Mouse (Mus musculus) neural tube, embryonic 15.5 days (tissue): ENCODE measurements around the gene Gpsm2. TPM values are rescaled to one million over a fixed set of nuclear protein-coding genes. Genes with fewer than 3 reads are reported as not detected.

Experiments
- ATAC-seq: fragments of 200-750 bp; cut with Nextera tagmentation; 2 replicates; pipeline ENCODE4 v1.8.0; 2017; ENCODE audit warnings: mild to moderate bottlenecking, moderate TSS enrichment, moderate library complexity; ENCODE audit not compliant: low FRiP score
- H3K27ac ChIP-seq: fragments of 300-500 bp; sonication (generic); replicated peaks from 2 replicates; pipeline ENCODE4 v1.5.1; 2015; ENCODE audit warnings: mild to moderate bottlenecking, inconsistent platforms
- H3K27me3 ChIP-seq: fragments of 300-500 bp; sonication (generic); replicated peaks from 2 replicates; pipeline ENCODE4 v1.6.1; 2015; ENCODE audit warnings: inconsistent platforms
- H3K36me3 ChIP-seq: fragments of 300-500 bp; sonication (generic); 2 replicates; pipeline ENCODE4 v1.6.1; 2015; ENCODE audit warnings: inconsistent platforms
- H3K4me1 ChIP-seq: fragments of 300-500 bp; sonication (generic); 2 replicates; pipeline ENCODE4 v1.6.1; 2015; ENCODE audit warnings: inconsistent platforms
- H3K4me2 ChIP-seq: fragments of 300-500 bp; sonication (generic); 2 replicates; pipeline ENCODE4 v1.6.1; 2015; ENCODE audit warnings: inconsistent platforms, mild to moderate bottlenecking, moderate library complexity
- H3K4me3 ChIP-seq: fragments of 300-500 bp; sonication (generic); replicated peaks from 2 replicates; pipeline ENCODE4 v1.5.1; 2015; ENCODE audit warnings: mild to moderate bottlenecking, inconsistent platforms
- H3K9ac ChIP-seq: fragments of 300-500 bp; sonication (generic); replicated peaks from 2 replicates; pipeline ENCODE4 v1.6.1; 2015; ENCODE audit warnings: mild to moderate bottlenecking, inconsistent platforms
- H3K9me3 ChIP-seq: fragments of 300-500 bp; sonication (generic); replicated peaks from 2 replicates; pipeline ENCODE4 v1.6.1; 2016; ENCODE audit warnings: inconsistent platforms
- WGBS: fragments of 180-500 bp; shearing (Covaris S2); methylation state at CpG from one replicate; pipeline ENCODE4 v1.1.7; 2015; ENCODE audit warnings: mixed read lengths; 5-methylcytosine and 5-hydroxymethylcytosine counted together
- polyA plus RNA-seq: library from polyadenylated mRNA; unstranded; fragments of >200 nt; fragmentation: Nextera tagmentation; extraction: Ambion mirVana; gene quantifications from 2 replicates; pipeline ENCODE4 v1.2.1, GENCODE M21; 2015

Gpsm2 gene
- polyA plus RNA-seq, 1 experiment from 2014 or later = 17.5 TPM

DNA sequence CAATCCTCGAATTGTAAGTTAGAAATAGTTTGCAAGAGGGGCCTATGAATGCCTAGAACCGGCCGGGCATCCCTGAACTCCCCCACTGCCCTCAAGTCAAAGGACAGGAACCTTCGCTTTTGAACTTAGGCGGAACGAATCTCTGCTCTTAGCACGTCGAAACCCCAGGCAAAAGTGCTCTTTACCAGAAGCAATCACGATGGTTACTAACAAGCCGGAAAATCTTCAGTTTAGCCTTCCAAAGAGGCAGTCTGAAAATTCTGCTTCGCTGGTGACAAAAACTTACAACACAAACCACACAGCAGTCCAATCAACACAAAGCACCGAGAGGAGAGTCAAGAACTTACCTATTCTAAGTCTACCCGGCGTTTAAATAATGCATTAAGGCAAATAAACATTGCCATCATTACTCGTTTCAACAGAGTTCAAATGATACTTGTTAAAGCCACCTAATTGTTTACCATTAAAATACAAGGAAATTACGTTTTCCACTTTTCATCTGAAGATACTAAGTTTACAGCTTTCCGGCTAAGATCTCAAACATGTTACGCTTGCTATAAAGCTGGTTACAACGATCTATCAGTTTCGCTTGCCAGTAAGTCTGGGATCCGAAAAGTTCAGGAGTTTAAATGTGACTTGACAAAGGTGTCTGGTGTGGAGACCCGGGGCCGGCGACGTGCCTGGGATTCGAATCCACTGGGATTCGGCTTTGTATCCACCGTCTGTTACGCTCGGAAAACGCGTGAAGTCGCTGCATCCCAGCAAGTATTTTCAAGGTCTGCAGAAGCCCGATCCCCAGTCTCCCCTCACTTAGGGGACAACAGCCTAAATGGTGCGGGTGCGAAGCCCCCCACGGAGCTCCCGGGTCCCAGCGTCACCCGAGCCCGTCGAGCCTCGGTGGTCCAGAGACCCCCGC, 775 bp downstream of the Gpsm2 start:
- Histone ChIP-seq H3K36me3 (no peaks in the 10 kb centered on the region), H3K9ac (peak overlapping the region; percentile 78), H3K27ac (peak overlapping the region; percentile 89), H3K4me2 (peak overlapping the region; percentile 69), H3K4me1 (peaks cover 24% of the 10 kb centered on the region), H3K9me3 (no peaks in the 10 kb centered on the region), H3K4me3 (peak overlapping the region; percentile 76), H3K27me3 (no peaks in the 10 kb centered on the region)
- ATAC-seq = peak; percentile 63
- under 1% methylated on average over 44 of the region's 44 CpGs for WGBS

DNA sequence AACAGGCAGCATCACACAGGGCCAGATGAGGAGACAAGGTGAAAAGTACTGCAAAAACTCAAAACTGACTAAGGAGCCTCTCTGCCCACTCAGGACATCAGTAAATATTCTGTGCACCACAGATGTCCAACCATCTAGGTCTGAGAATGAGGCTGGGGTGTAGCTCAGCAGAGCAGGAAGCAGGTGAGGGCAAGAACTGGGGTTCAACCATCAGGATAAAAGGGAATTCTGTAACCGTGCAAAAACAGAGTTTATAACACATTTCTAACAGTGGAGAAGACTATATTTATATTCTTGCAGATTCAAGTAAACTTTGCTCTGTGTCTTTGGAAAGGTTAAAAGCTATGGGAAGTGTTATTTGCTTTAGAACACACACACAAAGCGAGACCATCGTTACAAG, 2.3 kb downstream of the Gpsm2 start:
- no peak for ATAC-seq
- H3K4me3 ChIP-seq = no peak overlapping the region
- H3K36me3 ChIP-seq = no peaks in the 10 kb centered on the region
- H3K4me2 ChIP-seq = peak overlapping the region; percentile 69; the same call in 1 of the 2 replicates
- whole genome bisulfite sequencing = 76% methylated on average over 3 of the region's 3 CpGs
- peaks cover 21% of the 10 kb centered on the region for H3K4me1 ChIP-seq
- no peaks in the 10 kb centered on the region for H3K9me3 ChIP-seq
- H3K27ac ChIP-seq = no peak overlapping the region
- no peak overlapping the region for H3K9ac ChIP-seq
- H3K27me3 ChIP-seq = no peaks in the 10 kb centered on the region

DNA sequence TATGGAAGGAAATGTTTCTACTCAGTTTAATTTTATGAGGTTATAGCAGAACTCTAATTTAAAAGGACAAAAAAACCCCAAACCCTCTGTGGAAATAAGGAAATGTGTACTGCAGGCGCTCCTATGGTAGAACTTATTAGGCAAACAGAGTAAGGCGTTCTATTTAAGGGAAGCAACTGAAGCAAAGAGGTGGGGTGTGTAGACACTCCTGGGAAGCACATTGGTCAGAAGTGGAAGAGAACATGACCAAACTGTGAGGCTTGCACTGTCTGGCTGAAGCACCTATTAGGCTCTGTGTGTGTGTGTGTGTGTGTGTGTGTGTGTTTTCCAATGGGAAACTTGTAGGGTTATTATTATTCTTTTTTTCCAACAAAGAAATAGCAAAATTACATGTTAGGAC, 2.8 kb downstream of the Gpsm2 start:
- WGBS = 81% methylated on average over 2 of the region's 2 CpGs

DNA sequence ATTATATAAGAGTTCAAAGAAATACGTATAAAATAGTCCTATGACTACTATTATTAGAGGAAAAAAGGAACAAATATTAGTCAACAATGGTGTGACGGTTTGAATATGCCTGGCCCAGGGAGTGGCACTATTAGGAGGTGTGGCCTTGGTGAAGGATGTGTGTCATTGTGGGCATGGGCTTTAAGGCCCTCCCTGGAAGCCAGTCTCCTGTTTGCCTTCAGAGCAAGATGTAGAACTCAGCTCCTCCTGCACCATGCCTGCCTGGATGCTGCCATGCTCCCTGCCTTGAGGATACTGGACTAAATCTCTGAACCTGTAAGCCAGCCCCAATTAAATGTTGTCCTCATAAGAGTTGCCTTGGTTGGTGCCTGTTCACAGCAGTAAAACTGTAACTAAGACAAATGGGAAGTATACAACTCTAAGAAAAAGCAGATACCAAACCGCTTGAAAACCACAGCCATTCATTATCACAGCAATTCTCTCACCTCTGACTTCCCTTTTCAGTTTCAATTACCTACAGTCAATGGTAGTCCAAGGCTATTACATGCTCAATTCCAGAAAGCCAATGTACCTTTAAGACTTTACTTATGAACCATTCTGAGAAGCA, 4.1 kb downstream of the Gpsm2 start:
- H3K27me3 ChIP-seq = no peaks in the 10 kb centered on the region
- peaks cover 27% of the 10 kb centered on the region for H3K4me1 ChIP-seq
- WGBS = 66% methylated on average over 3 of the region's 3 CpGs
- no peak overlapping the region for H3K9ac ChIP-seq
- no peak overlapping the region for H3K4me3 ChIP-seq
- no peaks in the 10 kb centered on the region for H3K36me3 ChIP-seq
- ATAC-seq = no peak
- H3K4me2 ChIP-seq = no peak overlapping the region
- no peaks in the 10 kb centered on the region for H3K9me3 ChIP-seq
- no peak overlapping the region for H3K27ac ChIP-seq

More for the DNA sequence above, 2.8 kb downstream of the Gpsm2 start:
- Histone ChIP-seq H3K4me1 (peaks cover 21% of the 10 kb centered on the region), H3K4me2 (peak overlapping the region; percentile 69; the same call in 1 of the 2 replicates), H3K36me3 (no peaks in the 10 kb centered on the region), H3K9ac (no peak overlapping the region), H3K4me3 (no peak overlapping the region), H3K9me3 (no peaks in the 10 kb centered on the region), H3K27ac (no peak overlapping the region), H3K27me3 (no peaks in the 10 kb centered on the region)
- ATAC-seq = no peak

DNA sequence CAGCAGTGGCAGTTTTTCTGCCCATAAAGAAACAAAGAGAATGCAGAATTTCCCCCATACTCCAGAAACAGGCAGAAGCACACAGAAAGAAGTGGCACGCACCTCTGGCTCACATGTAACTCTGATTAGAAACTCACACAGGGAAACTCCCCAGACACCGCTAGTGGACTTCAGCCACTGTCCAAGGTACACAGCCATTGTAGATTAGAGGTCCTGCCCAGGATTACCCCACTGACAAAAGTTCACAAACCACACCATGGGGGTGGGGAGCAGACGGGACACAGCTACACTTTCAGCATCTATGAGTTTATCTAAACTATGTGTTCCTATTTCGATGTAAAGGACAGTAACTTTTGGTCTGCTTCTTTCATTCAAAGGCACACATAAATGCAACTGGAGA, 7.3 kb downstream of the Gpsm2 start:
- no peaks in the 10 kb centered on the region for H3K36me3 ChIP-seq
- no peaks in the 10 kb centered on the region for H3K9me3 ChIP-seq
- H3K27ac ChIP-seq = no peak overlapping the region
- 94% methylated on average over 4 of the region's 4 CpGs for WGBS
- no peak for ATAC-seq
- H3K27me3 ChIP-seq = no peaks in the 10 kb centered on the region
- H3K4me3 ChIP-seq = no peak overlapping the region
- no peak overlapping the region for H3K9ac ChIP-seq
- no peak overlapping the region for H3K4me2 ChIP-seq
- H3K4me1 ChIP-seq = peaks cover 11% of the 10 kb centered on the region

DNA sequence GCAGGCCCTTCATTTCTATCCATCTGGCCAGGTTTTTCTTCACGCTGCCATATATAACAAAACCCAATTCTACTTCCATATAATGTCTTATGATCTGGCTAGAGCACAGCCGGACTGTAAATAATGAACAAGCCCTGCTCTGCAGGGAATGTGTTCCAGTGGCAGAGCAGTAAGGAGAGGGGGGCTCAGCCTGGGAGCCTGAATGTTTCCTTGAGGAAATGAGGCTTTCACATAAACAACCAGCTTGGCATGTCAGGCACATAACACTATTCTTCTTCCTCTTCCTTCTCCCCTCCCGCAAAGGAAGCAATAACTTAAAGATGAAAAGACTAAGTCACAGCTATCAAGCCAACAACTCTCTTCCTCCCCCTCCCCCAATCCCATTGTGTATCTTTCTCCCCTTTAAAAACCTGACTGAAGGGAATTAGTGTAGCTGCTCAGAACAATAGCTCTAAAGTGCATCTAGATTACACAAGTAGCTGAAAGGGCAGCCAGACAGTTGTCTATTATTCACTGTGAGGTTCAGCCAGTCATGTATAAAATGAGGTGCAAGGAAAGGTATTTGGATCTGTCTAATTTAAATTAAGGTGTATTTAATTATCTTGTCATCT, 8.9 kb downstream of the Gpsm2 start:
- ATAC-seq = peak; percentile 47; the same call in 1 of the 2 replicates
- H3K27me3 ChIP-seq = no peaks in the 10 kb centered on the region
- peak overlapping the region; percentile 56 for H3K27ac ChIP-seq

DNA sequence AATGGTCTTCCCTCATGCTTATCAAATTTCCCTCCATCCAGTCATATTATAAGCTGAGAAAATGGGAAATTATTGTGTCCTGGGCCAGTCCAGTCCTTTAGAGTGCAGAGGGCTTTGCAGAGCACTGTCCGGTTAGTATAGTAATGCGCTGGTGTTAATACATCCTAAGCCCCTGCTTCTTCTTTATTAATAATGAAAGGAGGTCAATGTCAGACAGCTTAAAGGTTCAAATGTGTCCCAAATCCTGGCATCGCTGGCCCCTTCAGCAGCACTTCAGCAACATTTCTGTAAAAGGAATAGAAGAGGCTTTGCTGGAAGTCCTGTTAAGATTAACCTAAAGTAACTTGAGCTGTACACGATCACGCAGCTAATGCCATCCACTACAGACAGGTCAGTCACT, 10.8 kb downstream of the Gpsm2 start:
- Histone ChIP-seq H3K4me3 (no peak overlapping the region), H3K9ac (no peak overlapping the region), H3K4me1 (peaks cover 11% of the 10 kb centered on the region), H3K9me3 (no peaks in the 10 kb centered on the region), H3K4me2 (no peak overlapping the region), H3K36me3 (no peaks in the 10 kb centered on the region), H3K27ac (no peak overlapping the region), H3K27me3 (no peaks in the 10 kb centered on the region)
- no peak for ATAC-seq
- WGBS = 97% methylated on average over 5 of the region's 5 CpGs

More for the DNA sequence above, 8.9 kb downstream of the Gpsm2 start:
- no peaks in the 10 kb centered on the region for H3K36me3 ChIP-seq
- no peaks in the 10 kb centered on the region for H3K9me3 ChIP-seq
- H3K4me1 ChIP-seq = peaks cover 11% of the 10 kb centered on the region
- no peak overlapping the region for H3K4me3 ChIP-seq
- no peak overlapping the region for H3K9ac ChIP-seq
- 12% methylated on average over 3 of the region's 3 CpGs for WGBS
- H3K4me2 ChIP-seq = 0 out of 2 replicates have a peak overlapping the region, but pooled peaks have one; percentile 17

DNA sequence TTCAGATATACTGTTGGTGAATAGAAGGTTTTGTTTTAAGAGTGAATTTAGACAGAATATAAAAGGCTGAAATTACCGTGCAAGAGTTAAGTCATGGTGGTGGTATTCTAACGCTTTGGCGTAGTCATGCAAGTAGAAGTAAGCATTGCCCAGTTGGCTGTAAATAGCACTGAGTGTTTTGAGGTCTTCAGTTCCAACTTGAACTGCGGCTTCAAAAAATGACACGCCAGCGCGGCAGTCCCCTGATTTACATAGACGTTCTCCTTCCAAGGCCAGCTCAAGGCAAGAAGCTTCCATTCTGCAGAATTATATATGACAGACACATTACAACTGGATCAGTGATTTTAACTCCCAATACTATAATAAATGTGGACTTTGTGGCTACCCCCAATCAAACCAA, 19.3 kb downstream of the Gpsm2 start:
- no peaks in the 10 kb centered on the region for H3K4me1 ChIP-seq
- peaks cover 13% of the 10 kb centered on the region; the same call in 1 of the 2 replicates for H3K36me3 ChIP-seq
- ATAC-seq = no peak
- no peaks in the 10 kb centered on the region for H3K27me3 ChIP-seq
- WGBS = 91% methylated on average over 8 of the region's 8 CpGs
- no peaks in the 10 kb centered on the region for H3K9me3 ChIP-seq
- no peak overlapping the region for H3K4me2 ChIP-seq
- H3K9ac ChIP-seq = no peak overlapping the region
- H3K27ac ChIP-seq = no peak overlapping the region
- no peak overlapping the region for H3K4me3 ChIP-seq

DNA sequence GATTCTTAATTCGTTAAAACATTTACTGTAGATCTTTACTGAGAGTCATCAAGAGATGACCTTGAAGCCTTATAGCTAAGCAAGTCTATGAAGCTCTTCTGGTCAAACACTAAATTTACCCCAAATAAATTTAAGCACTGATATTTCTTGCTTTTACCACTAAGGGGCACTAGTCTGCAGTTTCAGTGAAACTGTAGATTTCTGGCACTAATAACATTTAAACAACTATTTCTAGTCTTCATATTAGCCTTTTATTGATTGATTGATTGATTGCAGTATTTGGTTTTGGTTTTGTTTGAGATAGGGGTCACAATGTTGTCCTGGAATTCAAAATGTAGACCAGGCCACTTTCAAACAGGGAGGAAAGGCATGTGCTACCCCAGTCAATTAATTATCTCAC, 20.9 kb downstream of the Gpsm2 start:
- Histone ChIP-seq H3K4me3 (no peak overlapping the region), H3K27ac (no peak overlapping the region), H3K4me2 (no peak overlapping the region), H3K27me3 (no peaks in the 10 kb centered on the region), H3K36me3 (peaks cover 22% of the 10 kb centered on the region; the same call in 1 of the 2 replicates), H3K9me3 (no peaks in the 10 kb centered on the region), H3K4me1 (no peaks in the 10 kb centered on the region), H3K9ac (no peak overlapping the region)
- 93% methylated on average over 1 of the region's 1 CpGs for WGBS
- no peak for ATAC-seq

DNA sequence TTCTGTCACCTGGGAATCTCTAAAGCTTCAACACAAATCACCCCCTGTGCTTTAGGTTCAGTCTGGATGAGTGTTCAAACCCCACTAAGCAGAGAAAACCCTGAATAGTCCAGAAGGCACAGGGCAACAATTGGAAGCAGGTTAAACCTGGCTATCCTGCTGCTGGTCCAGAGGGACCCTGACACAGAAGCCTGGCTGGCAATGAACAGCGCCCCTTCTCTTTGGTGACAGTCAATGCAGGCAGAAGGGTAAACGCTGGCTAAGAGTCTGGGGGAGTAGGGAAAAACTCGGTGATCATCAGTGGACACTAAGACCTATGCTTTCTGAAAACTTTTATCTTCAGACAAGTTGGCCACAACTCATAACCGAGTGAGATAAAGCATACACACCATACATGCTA, 22.3 kb downstream of the Gpsm2 start:
- H3K9ac ChIP-seq = no peak overlapping the region
- WGBS = 92% methylated on average over 4 of the region's 4 CpGs
- peaks cover 25% of the 10 kb centered on the region; the same call in 1 of the 2 replicates for H3K36me3 ChIP-seq
- H3K4me1 ChIP-seq = no peaks in the 10 kb centered on the region
- H3K4me3 ChIP-seq = no peak overlapping the region
- H3K27ac ChIP-seq = no peak overlapping the region
- no peaks in the 10 kb centered on the region for H3K9me3 ChIP-seq
- H3K27me3 ChIP-seq = no peaks in the 10 kb centered on the region
- H3K4me2 ChIP-seq = no peak overlapping the region
- no peak for ATAC-seq

DNA sequence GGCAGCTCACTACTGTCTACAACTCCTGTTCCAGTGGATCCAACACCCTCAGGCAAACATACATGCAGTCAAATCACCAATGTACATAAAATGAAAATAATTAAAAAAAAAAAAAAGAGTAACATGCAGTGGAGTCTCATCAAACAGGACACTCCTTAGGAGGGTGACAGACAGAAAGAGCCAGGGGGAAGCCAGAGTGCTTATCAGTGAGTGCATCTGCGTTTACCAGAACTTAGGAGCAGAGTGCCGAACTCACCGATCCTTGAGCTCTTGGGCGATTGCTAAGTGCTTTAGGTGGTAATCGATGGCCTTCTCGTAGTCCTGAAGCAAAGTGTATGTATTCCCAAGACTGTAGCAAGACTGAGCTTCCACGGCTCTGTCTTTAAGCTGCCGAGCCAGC, 23.4 kb downstream of the Gpsm2 start:
- Histone ChIP-seq H3K9me3 (no peaks in the 10 kb centered on the region), H3K36me3 (peaks cover 25% of the 10 kb centered on the region; the same call in 1 of the 2 replicates), H3K9ac (no peak overlapping the region), H3K4me3 (no peak overlapping the region), H3K4me2 (no peak overlapping the region), H3K27me3 (no peaks in the 10 kb centered on the region), H3K27ac (no peak overlapping the region), H3K4me1 (no peaks in the 10 kb centered on the region)
- WGBS = 95% methylated on average over 8 of the region's 8 CpGs
- ATAC-seq = no peak
